Mouse (Mus musculus) bone marrow macrophage, adult 2 months (primary cell): ENCODE results near the gene Kcnip3.

Experiments
- CTCF ChIP-seq: IDR thresholded peaks from 2 replicates; pipeline ENCODE4 v1.5.1; 2012; ENCODE audit warnings: low read depth, mild to moderate bottlenecking, low read length, moderate library complexity
- POLR2A ChIP-seq: IDR thresholded peaks from 2 replicates; pipeline ENCODE4 v1.6.1; 2012; ENCODE audit warnings: mild to moderate bottlenecking, low read depth, low read length, borderline replicate concordance

- TF ChIP-seq CTCF (no peak), POLR2A (no peak)
Observed at GRCm38 (mm10) chr2:127496321-127496720, 25.6 kb downstream of the Kcnip3 start.
